Mouse (Mus musculus): ENCODE data around the gene Gm6096. TPM values are rescaled to one million over a fixed set of nuclear protein-coding genes. Genes with fewer than 3 reads are reported as not detected.
A peak's percentile ranks its signal among the peaks of the same experiment; 100 is the strongest.
"Not testable (repeated sequence)": the region's sequence is repeated elsewhere in the genome, so short reads cannot be mapped to it uniquely, and the experiment has no call there.

The Gm6096 gene
- polyA plus RNA-seq (2015; fragmentation: Nextera tagmentation; extraction: Ambion mirVana): 0.57 TPM in 1 of 2 replicates, not detected in the other

- WGBS: 89% methylated on average over 7 of the region's 7 CpGs
- no peak within 1 kb of the TSS for H3K4me3 ChIP-seq
- no peaks in the 10 kb centered on the region for H3K27me3 ChIP-seq
- ATAC-seq (ENCODE audit: borderline replicate concordance, extremely low read depth, low FRiP score, low TSS enrichment): no peak
- H3K4me1 ChIP-seq: no peaks in the 10 kb centered on the region
- H3K36me3 ChIP-seq: peaks cover 67% of the 10 kb centered on the region
- no peak within 1 kb of the TSS for H3K9ac ChIP-seq
- no peak within 1 kb of the TSS for H3K4me2 ChIP-seq
- no peak within 1 kb of the TSS for H3K27ac ChIP-seq
- H3K9me3 ChIP-seq: no peaks in the 10 kb centered on the region
Observed at GRCm38 (mm10) chr7:34250738-34251137, at the start of gene Gm6096. Gene Gm6096 (plus strand): TSS chr7:34251038.

GRCm38 (mm10) chr7:34202147-34202546, 48.7 kb upstream of the Gm6096 start:
- H3K36me3 ChIP-seq: peaks cover 60% of the 10 kb centered on the region
- 88% methylated on average over 10 of the region's 10 CpGs for WGBS
- H3K27ac ChIP-seq, H3K27me3 ChIP-seq, H3K4me3 ChIP-seq, H3K9ac ChIP-seq, H3K9me3 ChIP-seq, H3K4me2 ChIP-seq, H3K4me1 ChIP-seq: not testable (repeated sequence)
- peak; percentile 39; the same call in 1 of the 2 replicates for ATAC-seq (ENCODE audit: borderline replicate concordance, extremely low read depth, low FRiP score, low TSS enrichment)

- WGBS: 88% methylated on average over 6 of the region's 6 CpGs
- Histone ChIP-seq H3K27me3 (no peaks in the 10 kb centered on the region), H3K27ac (no peak overlapping the region), H3K9me3 (no peaks in the 10 kb centered on the region), H3K9ac (no peak overlapping the region), H3K4me2 (no peak overlapping the region), H3K4me3 (no peak overlapping the region), H3K4me1 (no peaks in the 10 kb centered on the region), H3K36me3 (peaks cover 92% of the 10 kb centered on the region)
- no peak for ATAC-seq (ENCODE audit: borderline replicate concordance, extremely low read depth, low FRiP score, low TSS enrichment)
Observed at GRCm38 (mm10) chr7:34206331-34206730, 44.5 kb upstream of the Gm6096 start.

DNA sequence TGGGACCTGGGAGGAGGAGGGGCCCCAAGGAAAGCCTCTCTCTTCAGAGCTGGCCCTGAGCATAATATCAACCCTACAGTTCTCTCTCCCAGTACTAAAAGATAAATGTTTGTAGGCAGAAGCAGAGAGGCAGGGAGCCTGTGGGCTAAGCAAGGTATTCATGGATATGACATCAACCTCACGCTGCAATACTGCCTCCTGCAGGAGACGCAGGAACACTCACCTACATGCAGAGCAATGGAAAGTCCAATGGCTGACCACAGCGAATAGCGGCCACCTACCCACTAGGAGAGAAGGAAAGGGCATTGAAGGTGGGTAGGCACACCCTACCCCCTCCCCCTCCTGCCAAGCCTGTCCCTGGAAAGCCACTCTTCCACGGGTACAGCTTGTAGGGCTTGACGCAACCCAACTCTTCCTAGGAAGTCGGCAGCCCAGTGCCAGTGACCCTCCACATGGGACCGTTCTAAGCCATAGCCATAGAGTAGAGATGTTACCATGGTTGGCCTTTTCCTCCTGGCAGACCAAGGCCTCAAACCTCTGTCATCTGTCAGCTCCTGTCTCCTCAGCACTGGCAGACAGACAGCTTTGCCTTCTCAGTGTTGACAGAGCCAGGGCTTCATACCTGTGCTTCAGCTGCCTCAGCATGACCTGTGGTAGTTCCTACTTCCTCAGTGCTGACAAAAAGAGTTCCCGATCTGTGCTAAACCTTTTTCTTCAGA, 42.7 kb upstream of the Gm6096 start:
- H3K27me3 ChIP-seq: no peaks in the 10 kb centered on the region
- ATAC-seq (ENCODE audit: borderline replicate concordance, extremely low read depth, low FRiP score, low TSS enrichment): no peak
- no peaks in the 10 kb centered on the region for H3K9me3 ChIP-seq
- no peak overlapping the region for H3K27ac ChIP-seq
- H3K36me3 ChIP-seq: peaks cover 92% of the 10 kb centered on the region
- no peak overlapping the region for H3K4me2 ChIP-seq
- H3K9ac ChIP-seq: no peak overlapping the region
- H3K4me3 ChIP-seq: no peak overlapping the region
- 89% methylated on average over 9 of the region's 9 CpGs for WGBS
- H3K4me1 ChIP-seq: no peaks in the 10 kb centered on the region

GRCm38 (mm10) chr7:34213281-34213680, 37.6 kb upstream of the Gm6096 start:
- no peak overlapping the region for H3K9ac ChIP-seq
- H3K27me3 ChIP-seq: no peaks in the 10 kb centered on the region
- H3K4me3 ChIP-seq: no peak overlapping the region
- H3K9me3 ChIP-seq: no peaks in the 10 kb centered on the region
- H3K4me1 ChIP-seq: no peaks in the 10 kb centered on the region
- WGBS: 88% methylated on average over 7 of the region's 7 CpGs
- H3K4me2 ChIP-seq: no peak overlapping the region
- ATAC-seq (ENCODE audit: borderline replicate concordance, extremely low read depth, low FRiP score, low TSS enrichment): no peak
- no peak overlapping the region for H3K27ac ChIP-seq
- H3K36me3 ChIP-seq: peaks cover 91% of the 10 kb centered on the region

GRCm38 (mm10) chr7:34214644-34215043, 36.2 kb upstream of the Gm6096 start:
- Histone ChIP-seq H3K4me2 (no peak overlapping the region), H3K27me3 (no peaks in the 10 kb centered on the region), H3K36me3 (peaks cover 91% of the 10 kb centered on the region), H3K4me3 (no peak overlapping the region), H3K4me1 (no peaks in the 10 kb centered on the region), H3K27ac (no peak overlapping the region), H3K9me3 (no peaks in the 10 kb centered on the region), H3K9ac (no peak overlapping the region)
- 91% methylated on average over 8 of the region's 8 CpGs for WGBS
- ATAC-seq (ENCODE audit: borderline replicate concordance, extremely low read depth, low FRiP score, low TSS enrichment): no peak

GRCm38 (mm10) chr7:34215481-34215880, 35.4 kb upstream of the Gm6096 start:
- H3K9me3 ChIP-seq: no peaks in the 10 kb centered on the region
- no peak overlapping the region for H3K27ac ChIP-seq
- ATAC-seq (ENCODE audit: borderline replicate concordance, extremely low read depth, low FRiP score, low TSS enrichment): no peak
- 89% methylated on average over 9 of the region's 9 CpGs for WGBS
- no peaks in the 10 kb centered on the region for H3K27me3 ChIP-seq
- no peak overlapping the region for H3K9ac ChIP-seq
- H3K4me3 ChIP-seq: no peak overlapping the region
- H3K4me2 ChIP-seq: no peak overlapping the region
- H3K4me1 ChIP-seq: no peaks in the 10 kb centered on the region
- H3K36me3 ChIP-seq: peaks cover 89% of the 10 kb centered on the region

DNA sequence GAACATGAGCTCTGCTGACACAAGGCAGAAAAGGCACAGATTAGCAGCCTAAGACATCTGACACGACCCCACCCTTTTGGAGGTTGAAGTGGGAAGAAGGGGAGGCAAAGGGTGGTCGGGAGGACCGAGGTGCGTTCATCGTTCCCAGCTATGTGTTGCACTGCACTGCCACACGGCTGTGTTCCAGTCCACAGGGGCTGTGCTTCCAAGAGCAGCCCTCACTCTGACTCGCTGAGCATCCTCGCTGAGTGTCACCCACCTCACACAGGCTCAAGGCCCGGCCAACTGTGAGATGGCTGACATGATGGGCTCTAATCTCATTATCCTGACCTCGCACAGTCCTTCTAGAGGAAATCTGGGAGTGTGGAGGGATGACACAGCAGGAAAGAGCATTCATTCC, 34.4 kb upstream of the Gm6096 start:
- Histone ChIP-seq H3K9me3 (no peaks in the 10 kb centered on the region), H3K27me3 (no peaks in the 10 kb centered on the region), H3K4me1 (no peaks in the 10 kb centered on the region), H3K27ac (no peak overlapping the region), H3K4me3 (no peak overlapping the region), H3K9ac (no peak overlapping the region), H3K36me3 (peaks cover 84% of the 10 kb centered on the region), H3K4me2 (no peak overlapping the region)
- no peak for ATAC-seq (ENCODE audit: borderline replicate concordance, extremely low read depth, low FRiP score, low TSS enrichment)
- 91% methylated on average over 10 of the region's 10 CpGs for WGBS

DNA sequence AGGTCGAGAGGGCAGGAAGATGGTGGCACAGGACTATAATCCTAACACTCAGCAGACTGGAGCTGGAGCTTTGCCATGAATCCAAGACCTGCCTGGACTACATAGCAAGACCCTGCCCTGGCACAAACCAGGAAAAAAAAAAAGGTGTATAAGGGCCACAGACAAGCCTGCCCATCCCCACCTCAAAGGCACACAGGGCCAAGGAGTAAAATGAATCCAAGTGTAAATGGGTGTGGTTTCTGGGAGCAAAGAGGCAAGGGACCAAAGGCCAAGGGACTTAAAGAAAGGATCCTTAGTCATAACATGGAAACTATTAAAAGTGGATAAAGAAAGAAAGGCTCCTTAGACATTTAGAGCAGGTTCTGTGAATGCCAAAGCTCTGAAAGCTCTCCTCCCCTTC, 32.3 kb upstream of the Gm6096 start:
- H3K9me3 ChIP-seq: no peaks in the 10 kb centered on the region
- 73% methylated on average over 1 of the region's 1 CpGs for WGBS
- H3K36me3 ChIP-seq: peaks cover 84% of the 10 kb centered on the region
- no peak overlapping the region for H3K27ac ChIP-seq
- no peak for ATAC-seq (ENCODE audit: borderline replicate concordance, extremely low read depth, low FRiP score, low TSS enrichment)
- no peak overlapping the region for H3K4me2 ChIP-seq
- H3K9ac ChIP-seq: no peak overlapping the region
- H3K4me1 ChIP-seq: no peaks in the 10 kb centered on the region
- no peaks in the 10 kb centered on the region for H3K27me3 ChIP-seq
- no peak overlapping the region for H3K4me3 ChIP-seq

- no peak overlapping the region for H3K4me3 ChIP-seq
- no peak overlapping the region for H3K4me2 ChIP-seq
- peaks cover 87% of the 10 kb centered on the region for H3K36me3 ChIP-seq
- no peak overlapping the region for H3K27ac ChIP-seq
- no peak overlapping the region for H3K9ac ChIP-seq
- no peaks in the 10 kb centered on the region for H3K27me3 ChIP-seq
- no peak for ATAC-seq (ENCODE audit: borderline replicate concordance, extremely low read depth, low FRiP score, low TSS enrichment)
- WGBS: 83% methylated on average over 9 of the region's 9 CpGs
- H3K9me3 ChIP-seq: no peaks in the 10 kb centered on the region
- H3K4me1 ChIP-seq: no peaks in the 10 kb centered on the region
Observed at GRCm38 (mm10) chr7:34221594-34222250, 29.1 kb upstream of the Gm6096 start.

DNA sequence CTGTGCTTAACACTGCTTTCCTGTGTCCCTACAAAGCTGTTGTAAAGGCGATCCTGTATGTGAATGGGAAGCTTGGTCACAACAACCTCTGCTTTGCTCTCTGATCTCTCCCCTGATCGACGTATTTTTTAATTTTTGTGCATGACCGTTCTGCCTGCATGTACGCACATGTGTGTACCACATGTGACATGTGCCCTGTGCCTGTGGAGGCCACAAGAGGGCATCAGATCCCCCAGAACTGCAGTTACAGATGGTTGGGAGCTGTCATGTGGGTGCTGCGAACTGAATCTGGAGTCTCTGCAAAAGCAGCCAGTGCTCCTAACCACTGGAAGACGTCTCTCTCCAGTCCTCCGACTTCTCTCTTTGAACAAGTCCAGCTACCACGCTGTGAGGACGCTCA, 28.5 kb upstream of the Gm6096 start:
- Histone ChIP-seq H3K9ac (no peak overlapping the region), H3K27ac (no peak overlapping the region), H3K4me3 (no peak overlapping the region), H3K36me3 (peaks cover 87% of the 10 kb centered on the region), H3K9me3 (no peaks in the 10 kb centered on the region), H3K27me3 (no peaks in the 10 kb centered on the region), H3K4me2 (no peak overlapping the region), H3K4me1 (no peaks in the 10 kb centered on the region)
- WGBS: 94% methylated on average over 10 of the region's 10 CpGs
- no peak for ATAC-seq (ENCODE audit: borderline replicate concordance, extremely low read depth, low FRiP score, low TSS enrichment)

- Histone ChIP-seq H3K9me3 (no peaks in the 10 kb centered on the region), H3K27me3 (no peaks in the 10 kb centered on the region), H3K36me3 (peaks cover 78% of the 10 kb centered on the region), H3K4me3 (no peak overlapping the region), H3K27ac (no peak overlapping the region), H3K4me2 (no peak overlapping the region), H3K4me1 (peaks cover 14% of the 10 kb centered on the region), H3K9ac (no peak overlapping the region)
- no peak for ATAC-seq (ENCODE audit: borderline replicate concordance, extremely low read depth, low FRiP score, low TSS enrichment)
- 86% methylated on average over 6 of the region's 6 CpGs for WGBS
Observed at GRCm38 (mm10) chr7:34224308-34224707, 26.5 kb upstream of the Gm6096 start.
